ENCODE assay signal across 9 mouse cellular contexts in genomic region chr11:88954803-88955202, GRCm38 (mm10). TPM values are rescaled to one million over a fixed set of nuclear protein-coding genes. Genes with fewer than 3 reads are reported as not detected.
DNase-seq lines count a peak whose midpoint lies in the region; ATAC-seq and TF ChIP-seq lines count a peak whose summit lies in the region.
"Had no signal": no experiment of that assay in that cellular context is flagged by ENCODE, and none has a peak within 500 bp of the region (broad histone marks: within the 10 kb centered on the region; RNA-seq: fewer than 3 reads in every experiment).

No protein-coding gene starts in this region.

- TF ChIP-seq POLR2A in thymus, adult 2 months (IDR thresholded peaks at IDR 0.05; ENCODE audit: control insufficient read depth, extremely low read depth, insufficient read depth, low read length, poor library complexity) = no peak
- TF ChIP-seq POLR2A in limb, embryonic 14.5 days (IDR thresholded peaks at IDR 0.05; ENCODE audit: borderline replicate concordance, extremely low read depth, insufficient read depth, insufficient read length) = no peak

- no peak for TF ChIP-seq CTCF in thymus, adult 2 months (IDR thresholded peaks at IDR 0.05; ENCODE audit: borderline replicate concordance, control insufficient read depth, extremely low read depth, insufficient read depth, low read length, poor library complexity)

- no peak overlapping the region for H3K27ac ChIP-seq in thymus, adult 2 months (ENCODE audit: control insufficient read depth, insufficient read depth, low read length)
- peak overlapping the region; percentile 49 for H3K27ac ChIP-seq in limb, embryonic 14.5 days (replicated peaks; ENCODE audit: low read depth, low read length)

- 4% methylated on average over 4 of the region's 4 CpGs for WGBS in thymus, adult 2 months
- WGBS in limb, embryonic 14.5 days = under 1% methylated on average over 4 of the region's 4 CpGs

- no peak for DNase-seq in thymus, adult 2 months
- DNase-seq in thymus, postnatal 10 days (ENCODE audit: low spot score in 2 of 2) = no peak
- peak; percentile 80 for DNase-seq in embryo, embryonic 10 days (ENCODE audit: low spot score)
- peak; percentile 21 to 36 for DNase-seq in heart, postnatal 10 days
- DNase-seq in limb, embryonic 14.5 days (ENCODE audit: low spot score) = peak; percentile 33
- DNase-seq in layer of hippocampus, adult 11-12 months (ENCODE audit: low spot score) = no peak
- DNase-seq in left cerebral cortex, adult 9 months (ENCODE audit: low spot score in 2 of 2) = no peak

- H3K4me1 ChIP-seq in thymus, adult 2 months (replicated peaks; ENCODE audit: control insufficient read depth, insufficient read depth, low read length) = 0 out of 2 replicates have a peak, but pooled peaks cover 2% of the 10 kb centered on the region
- peaks cover 11% of the 10 kb centered on the region; the same call in 1 of the 2 replicates for H3K4me1 ChIP-seq in limb, embryonic 14.5 days (ENCODE audit: control insufficient read depth, insufficient read depth, low read length)

- peak overlapping the region; percentile 51 for H3K4me2 ChIP-seq in limb, embryonic 14.5 days (replicated peaks; ENCODE audit: low read depth, low read length, severe bottlenecking)

- H3K27me3 ChIP-seq in thymus, adult 2 months (ENCODE audit: control insufficient read depth, insufficient read depth, low read length) = no peaks in the 10 kb centered on the region
- H3K27me3 ChIP-seq in limb, embryonic 14.5 days (ENCODE audit: control insufficient read depth, insufficient read depth, low read length) = no peaks in the 10 kb centered on the region

- H3K4me3 ChIP-seq in thymus, adult 2 months (ENCODE audit: control insufficient read depth, insufficient read depth, low read length) = peak overlapping the region; percentile 21
- H3K4me3 ChIP-seq in limb, embryonic 14.5 days (replicated peaks; ENCODE audit: low read length) = peak overlapping the region; percentile 45

- H3K9ac ChIP-seq in limb, embryonic 14.5 days (ENCODE audit: low read depth, low read length, severe bottlenecking) = peak overlapping the region; percentile 52

- ATAC-seq in limb, embryonic 14.5 days (ENCODE audit: low FRiP score, low read depth) = peak; percentile 58; the same call in 1 of the 2 replicates
- peak; percentile 55 for ATAC-seq in monocyte, adult 5-6 weeks (replicated peaks; ENCODE audit: insufficient number of reproducible peaks, low FRiP score, low TSS enrichment, poor library complexity, severe bottlenecking)

- intact Hi-C loops in heart, postnatal 10 days (cut with DNase I) = loop anchor here (1.0 to 5.0 kb wide), 2 partner anchors 48 to 107 kb away; no protein-coding TSS in a partner anchor

- H3K36me3 ChIP-seq in thymus, adult 2 months (ENCODE audit: control insufficient read depth, insufficient read depth, low read length) = no peaks in the 10 kb centered on the region
- 0 out of 2 replicates have a peak, but pooled peaks cover 4% of the 10 kb centered on the region for H3K36me3 ChIP-seq in limb, embryonic 14.5 days (ENCODE audit: control insufficient read depth, insufficient read depth, low read length)

- H3K9me3 ChIP-seq in limb, embryonic 14.5 days (ENCODE audit: control insufficient read depth, low read length) = no peaks in the 10 kb centered on the region

RNA-seq across cellular contexts. Expression of gene Scpep1, which starts 0.5 kb away (rescaled TPM):
- polyA plus RNA-seq in thymus, adult 2 months (2012; rRNA removed) = 7.7 and 10.3 TPM in 2 replicates
- total RNA-seq in heart, postnatal 10 days (2021) = 10 to 100 TPM; 34.2 to 34.6 TPM
- 42.3 and 46.5 TPM in 2 replicates for polyA plus RNA-seq in limb, embryonic 14.5 days (2012; rRNA removed)
- 83.5 and 94.1 TPM in 2 replicates for polyA plus RNA-seq in limb, embryonic 14.5 days (2014; fragmentation: Nextera tagmentation; extraction: Ambion mirVana)
- 36.8 to 48.1 TPM (median 46.4 TPM) in 3 replicates for total RNA-seq in monocyte, adult 5-6 weeks (2017)

RNA-seq across cellular contexts. Expression of gene Elobl, which starts 11.9 kb away (rescaled TPM):
- polyA plus RNA-seq in thymus, adult 2 months (2012; rRNA removed) = 0.51 and 0.79 TPM in 2 replicates
- total RNA-seq in heart, postnatal 10 days (2021) = not detected
- polyA plus RNA-seq in limb, embryonic 14.5 days (2012; rRNA removed) = not detected in 2 replicates
- not detected in 2 replicates for polyA plus RNA-seq in limb, embryonic 14.5 days (2014; fragmentation: Nextera tagmentation; extraction: Ambion mirVana)
- not detected in 3 replicates for total RNA-seq in monocyte, adult 5-6 weeks (2017)
- total RNA-seq: left cerebral cortex, postnatal 25 days had no signal

RNA-seq across cellular contexts. Expression of gene Coil, which starts 15.2 kb away (rescaled TPM):
- 12.8 and 14.7 TPM in 2 replicates for polyA plus RNA-seq in thymus, adult 2 months (2012; rRNA removed)
- 1 to 10 TPM; 6.0 to 7.5 TPM for total RNA-seq in heart, postnatal 10 days (2021)
- 20.1 and 21.6 TPM in 2 replicates for polyA plus RNA-seq in limb, embryonic 14.5 days (2012; rRNA removed)
- polyA plus RNA-seq in limb, embryonic 14.5 days (2014; fragmentation: Nextera tagmentation; extraction: Ambion mirVana) = 12.4 and 14.7 TPM in 2 replicates
- total RNA-seq in monocyte, adult 5-6 weeks (2017) = 3.2 to 10.6 TPM (median 7.6 TPM) in 3 replicates

RNA-seq across cellular contexts. Expression of gene Trim25, which starts 44.4 kb away (rescaled TPM):
- 80.5 and 120 TPM in 2 replicates for polyA plus RNA-seq in thymus, adult 2 months (2012; rRNA removed)
- total RNA-seq in heart, postnatal 10 days (2021) = 10 to 100 TPM; 32.9 to 33.3 TPM
- polyA plus RNA-seq in limb, embryonic 14.5 days (2012; rRNA removed) = 5.6 and 6.2 TPM in 2 replicates
- polyA plus RNA-seq in limb, embryonic 14.5 days (2014; fragmentation: Nextera tagmentation; extraction: Ambion mirVana) = 5.8 and 6.1 TPM in 2 replicates
- total RNA-seq in monocyte, adult 5-6 weeks (2017) = 49.5 to 82.1 TPM (median 73.1 TPM) in 3 replicates

Comparison
In these comparisons a context has a peak if more than half of its experiments do, and no peak if none do; other contexts are left out.
1. DNase-seq: peak in embryo, embryonic 10 days (single experiment), heart, postnatal 10 days (2 of 2) and limb, embryonic 14.5 days (single experiment); none in thymus, adult 2 months (single experiment), thymus, postnatal 10 days (0 of 2), layer of hippocampus, adult 11-12 months (single experiment) and left cerebral cortex, adult 9 months (0 of 2).